Mouse (Mus musculus): ENCODE results near the gene Pdzrn4.

The Pdzrn4 gene

DNA sequence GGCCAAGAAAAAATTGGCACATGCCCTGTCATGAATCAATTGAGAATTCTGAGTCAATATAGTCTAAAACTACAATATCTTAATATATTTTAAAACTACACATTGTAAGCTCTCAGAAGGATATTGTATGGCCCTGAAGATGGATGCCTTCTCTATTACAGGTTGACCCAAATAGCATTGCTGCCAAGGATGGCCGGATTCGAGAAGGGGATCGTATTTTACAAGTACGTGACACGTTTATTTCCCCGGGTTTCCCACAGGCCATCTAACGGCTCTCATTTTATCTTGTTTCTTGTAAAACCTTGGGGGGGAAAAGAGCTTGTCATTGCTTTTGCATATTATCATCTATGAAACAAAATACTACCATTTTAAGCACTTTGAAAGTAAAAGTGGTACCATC lies 349.4 kb downstream of the Pdzrn4 start:
- DNase-seq, result no peak

DNA sequence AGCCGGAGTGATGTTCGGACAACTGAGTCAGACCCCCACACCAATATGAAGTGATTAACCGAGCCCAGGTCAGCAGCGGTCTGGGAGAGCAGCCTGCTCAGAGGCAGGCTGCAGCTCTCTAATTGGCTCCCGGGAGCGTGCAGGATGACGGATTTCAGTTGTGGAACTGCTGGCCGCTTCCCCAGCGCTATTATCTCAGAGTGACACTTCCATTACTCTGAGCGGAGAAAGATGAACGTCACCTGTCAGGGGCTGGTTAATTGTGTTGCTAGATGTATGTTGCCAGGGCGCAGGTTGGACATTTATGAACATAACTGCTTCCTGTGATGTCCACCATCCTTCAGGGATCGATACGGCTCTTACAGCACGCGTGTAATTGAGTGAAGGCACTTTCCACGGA lies 355.5 kb downstream of the Pdzrn4 start:
- no peak for DNase-seq

DNA sequence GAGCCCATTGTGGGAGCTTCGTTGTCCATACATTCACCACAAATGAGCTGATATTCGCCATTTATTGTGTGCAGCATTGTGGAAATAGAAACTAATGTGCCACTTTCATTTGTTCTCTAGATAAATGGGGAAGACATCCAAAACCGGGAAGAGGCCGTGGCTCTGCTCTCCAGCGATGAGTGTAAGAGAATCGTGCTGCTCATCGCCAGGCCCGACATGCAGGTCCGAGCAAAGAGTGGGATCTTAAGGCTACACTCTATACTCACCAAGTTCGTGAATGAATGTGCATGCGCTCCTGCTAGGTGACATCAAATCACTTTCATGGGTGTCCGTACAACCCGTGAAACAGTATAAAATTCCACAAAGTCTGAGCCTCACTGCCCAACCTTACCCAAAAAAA lies 355.9 kb downstream of the Pdzrn4 start:
- DNase-seq, result no peak

DNA sequence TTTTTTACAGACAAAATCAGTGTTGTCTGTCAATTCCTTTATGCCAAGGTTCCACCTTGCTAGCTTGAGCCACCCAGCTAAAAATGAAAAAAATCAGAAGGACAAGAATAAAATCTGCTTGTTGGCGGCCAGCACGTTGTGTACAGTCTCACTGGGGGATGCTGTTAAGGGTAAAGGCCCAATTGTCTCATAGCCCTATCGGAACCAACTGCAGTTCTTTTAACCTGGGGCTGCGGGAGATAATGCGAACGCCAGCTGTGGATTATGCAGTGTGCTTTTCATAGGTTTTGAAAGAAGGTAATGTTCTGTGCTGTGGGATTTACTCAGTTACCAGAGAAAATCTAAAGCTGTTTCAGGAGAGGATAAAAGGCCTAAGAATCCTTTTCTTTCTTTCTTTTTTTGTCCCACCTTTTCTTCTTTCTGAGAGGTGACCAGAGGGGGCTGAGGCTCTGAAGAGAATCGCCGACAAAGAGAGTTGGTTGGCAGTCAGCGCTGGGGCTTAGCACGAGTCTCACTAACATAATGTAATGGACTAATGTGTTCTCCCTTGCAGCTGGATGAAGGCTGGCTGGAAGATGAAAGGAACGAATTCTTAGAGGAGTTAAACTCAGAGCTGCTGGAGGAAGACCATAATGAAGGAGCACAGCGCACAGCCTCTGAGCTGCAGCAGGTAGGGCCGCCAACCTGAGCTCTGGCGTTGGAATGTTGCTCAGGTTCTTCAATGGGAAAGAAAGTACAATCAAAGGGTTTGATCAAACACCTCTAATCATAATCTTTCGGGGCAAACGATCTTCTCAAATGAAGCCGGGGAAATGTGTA lies 360.6 kb downstream of the Pdzrn4 start:
- no peak for DNase-seq

DNA sequence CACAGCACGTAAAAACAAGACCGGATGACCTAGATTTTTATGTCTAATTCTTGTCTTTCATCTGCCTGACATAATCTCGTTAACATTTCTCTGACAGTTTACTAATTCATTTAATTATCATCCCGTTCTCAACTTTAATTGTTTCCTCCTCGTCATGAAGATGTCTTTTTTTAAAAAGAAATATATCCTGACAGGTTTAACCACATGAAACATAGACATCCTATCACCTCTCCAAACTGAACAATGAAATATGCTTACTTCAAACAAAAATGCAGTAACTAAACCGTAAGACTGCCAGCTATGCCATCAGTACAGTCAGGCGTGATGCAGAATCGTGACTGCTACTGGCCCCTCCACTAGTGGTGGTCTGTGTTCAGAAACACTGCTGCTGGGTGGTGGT lies 362.3 kb downstream of the Pdzrn4 start:
- DNase-seq, result no peak

DNA sequence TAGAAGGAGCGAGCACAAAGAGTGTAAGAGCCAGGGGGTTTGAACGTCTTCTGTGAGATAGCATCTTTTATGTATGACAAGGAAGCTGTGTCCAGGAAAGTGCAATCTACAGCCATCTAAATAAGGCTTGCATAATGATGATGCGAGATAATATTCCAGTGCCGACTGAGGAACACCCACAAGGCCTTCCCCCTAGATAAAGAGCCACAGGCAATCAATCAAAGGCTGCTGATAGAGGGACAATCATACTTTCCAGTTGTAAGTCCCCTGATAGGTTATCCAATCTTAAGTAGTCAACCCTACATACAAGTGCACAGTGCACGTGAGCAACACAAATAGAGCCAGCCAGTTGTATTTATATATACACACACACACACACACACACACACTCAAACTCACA lies 366.6 kb downstream of the Pdzrn4 start:
- no peak for DNase-seq

DNA sequence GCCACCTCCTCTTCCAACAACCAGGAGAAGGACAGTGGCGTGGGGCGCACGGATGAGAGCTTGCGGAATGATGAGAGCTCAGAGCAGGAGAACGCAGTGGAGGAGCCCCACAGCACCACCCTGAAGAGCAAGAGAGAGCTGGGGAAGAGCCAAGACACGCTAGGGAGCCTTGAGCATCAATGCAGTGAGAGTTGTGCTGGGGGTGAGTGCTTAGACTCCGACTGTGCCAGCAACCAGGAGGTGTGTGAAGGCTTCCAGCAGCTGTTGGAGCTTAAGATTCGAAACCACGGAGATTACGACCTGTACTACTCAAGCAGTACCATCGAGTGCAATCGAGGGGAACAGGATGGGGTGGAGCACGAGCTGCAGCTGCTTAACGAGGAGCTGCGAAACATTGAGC lies 372.9 kb downstream of the Pdzrn4 start:
- DNase-seq, result no peak

DNA sequence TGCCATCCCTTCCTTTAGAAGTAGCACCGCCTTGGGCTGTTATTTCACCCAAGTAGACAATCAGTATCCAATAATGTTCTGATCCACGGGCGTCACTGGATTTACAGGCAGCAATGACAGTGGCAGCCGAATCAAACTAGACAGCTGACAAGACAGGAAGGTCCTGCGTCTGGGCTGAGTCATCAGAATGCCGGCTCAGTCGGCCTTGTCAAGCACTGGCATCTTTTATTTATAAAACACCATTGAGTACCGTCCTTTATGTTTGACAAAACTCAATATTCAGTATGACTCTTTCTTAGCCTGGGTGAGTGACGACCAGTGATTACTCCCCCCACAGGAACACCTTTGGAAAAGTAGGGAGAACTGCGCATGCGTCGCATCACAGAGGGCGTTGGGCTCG lies 391.4 kb downstream of the Pdzrn4 start:
- no peak for DNase-seq

DNA sequence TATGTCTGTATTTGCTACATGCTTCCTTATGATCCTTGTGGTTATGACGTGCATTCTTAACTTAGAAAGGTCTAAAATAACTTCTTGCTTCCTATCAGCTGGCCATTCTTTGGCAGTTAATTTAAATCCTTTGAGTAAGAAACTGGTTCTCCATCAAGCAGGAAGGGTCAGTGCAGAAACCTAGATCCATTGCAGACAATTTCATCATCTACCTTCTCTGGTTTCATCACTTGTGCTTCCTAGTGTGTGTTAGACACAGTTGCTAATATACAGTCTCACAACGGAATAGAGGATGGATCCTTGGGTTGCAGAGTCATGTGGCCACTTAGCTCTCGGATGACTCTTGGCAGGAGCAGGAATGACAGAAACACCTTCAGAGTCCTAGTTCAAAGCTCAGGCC lies 397.6 kb downstream of the Pdzrn4 start:
- no peak for DNase-seq

DNA sequence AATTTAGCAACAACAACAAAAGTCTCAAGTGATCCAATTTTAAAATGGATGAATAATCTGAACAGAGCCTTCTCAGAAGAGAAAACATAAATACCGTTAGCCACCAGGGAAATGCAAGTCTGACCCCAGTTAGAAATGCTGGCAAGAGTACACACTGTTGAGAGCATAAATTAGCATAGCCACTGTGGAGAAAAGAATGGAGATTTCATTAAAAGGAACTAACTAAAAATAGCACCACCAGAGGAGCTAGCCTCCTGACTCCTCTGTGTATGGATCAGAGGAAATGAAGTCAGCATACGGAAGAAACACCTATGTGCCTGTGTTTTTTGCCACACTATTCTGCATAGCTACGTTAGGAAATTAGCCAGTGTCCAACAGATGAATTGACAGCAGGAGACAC lies 409.3 kb downstream of the Pdzrn4 start:
- peak in 1 of 2 experiments; percentile 19 for DNase-seq

DNA sequence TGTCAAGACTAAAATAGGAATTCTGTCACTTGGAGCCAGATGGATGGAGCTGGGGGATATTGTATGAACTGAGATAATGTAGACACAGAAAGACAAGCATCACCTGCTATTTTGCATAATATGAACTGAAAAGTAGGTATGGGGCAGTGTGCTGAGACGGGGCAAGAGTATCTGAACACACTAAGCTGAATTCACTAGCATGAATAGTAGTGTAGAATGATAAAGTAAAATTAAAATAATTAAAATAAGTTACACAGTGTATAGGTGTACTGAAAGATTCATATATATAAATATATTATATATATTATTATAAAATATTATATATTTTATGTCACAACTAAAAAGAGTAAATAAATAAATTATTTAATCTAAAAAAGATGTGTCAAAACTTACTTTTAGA lies 409.7 kb downstream of the Pdzrn4 start:
- DNase-seq, result no peak
